Mouse (Mus musculus): ENCODE measurements around the gene Arhgdib. TPM values are rescaled to one million over a fixed set of nuclear protein-coding genes. Genes with fewer than 3 reads are reported as not detected.

Arhgdib gene
- total RNA-seq, 2 experiments from 2014 or later, result 6.3 to 12.1 TPM

- DNase-seq, result peak; percentile 48
These were observed 21.1 kb downstream of the Arhgdib start for GRCm38 (mm10) chr6:136920320-136921257.

- no peak for DNase-seq
These were observed 23.8 kb downstream of the Arhgdib start for GRCm38 (mm10) chr6:136917885-136918284.

- DNase-seq, result no peak
These were observed 25.8 kb downstream of the Arhgdib start for GRCm38 (mm10) chr6:136915721-136916395.

GRCm38 (mm10) chr6:136914234-136914633 is 27.5 kb downstream of the Arhgdib start:
- DNase-seq, result no peak

- DNase-seq, result peak; percentile 53
These were observed 28.1 kb downstream of the Arhgdib start for GRCm38 (mm10) chr6:136913384-136914126.

- no peak for DNase-seq
These were observed 28.9 kb downstream of the Arhgdib start for GRCm38 (mm10) chr6:136912751-136913265.

- no peak for DNase-seq
These were observed 31.3 kb downstream of the Arhgdib start for GRCm38 (mm10) chr6:136910247-136910890.

GRCm38 (mm10) chr6:136906937-136907293 is 34.8 kb downstream of the Arhgdib start:
- DNase-seq, result peak; percentile 64

GRCm38 (mm10) chr6:136906283-136906936 is 35.3 kb downstream of the Arhgdib start:
- DNase-seq, result peak; percentile 29

GRCm38 (mm10) chr6:136903885-136904470 is 37.7 kb downstream of the Arhgdib start:
- no peak for DNase-seq

- DNase-seq, result no peak
These were observed 39.2 kb downstream of the Arhgdib start for GRCm38 (mm10) chr6:136902527-136902926.

- DNase-seq, result no peak
These were observed 40.7 kb downstream of the Arhgdib start for GRCm38 (mm10) chr6:136901010-136901409.

- DNase-seq, result no peak
These were observed 41.2 kb downstream of the Arhgdib start for GRCm38 (mm10) chr6:136900369-136901009.

- DNase-seq, result no peak
These were observed 42.7 kb downstream of the Arhgdib start for GRCm38 (mm10) chr6:136898954-136899353.

- DNase-seq, result no peak
These were observed 43.5 kb downstream of the Arhgdib start for GRCm38 (mm10) chr6:136898222-136898621.

- DNase-seq, result peak; percentile 52
These were observed 43.9 kb downstream of the Arhgdib start for GRCm38 (mm10) chr6:136897789-136898188.

GRCm38 (mm10) chr6:136894532-136895339 is 47.0 kb downstream of the Arhgdib start:
- DNase-seq, result peak; percentile 55

- DNase-seq, result no peak
These were observed 49.7 kb downstream of the Arhgdib start for GRCm38 (mm10) chr6:136892002-136892401.

- no peak for DNase-seq
These were observed 52.1 kb downstream of the Arhgdib start for GRCm38 (mm10) chr6:136889554-136889953.
